Mouse (Mus musculus) myocyte (in vitro differentiated cells): ENCODE data around the gene Gtf2ird2.

Source experiments
- CEBPB ChIP-seq: IDR thresholded peaks from 2 replicates; pipeline ENCODE4 v1.6.1; 2011; ENCODE audit warnings: mild to moderate bottlenecking, moderate library complexity; ENCODE audit not compliant: poor library complexity, insufficient read depth, severe bottlenecking
- E2F4 ChIP-seq: IDR thresholded peaks from one replicate; pipeline ENCODE4 v1.6.1; 2011; ENCODE audit warnings: mild to moderate bottlenecking, control low read depth, moderate library complexity; ENCODE audit not compliant: insufficient read depth
- MAX ChIP-seq: IDR thresholded peaks from one replicate; pipeline ENCODE4 v1.6.1; 2011; ENCODE audit warnings: low read depth, mild to moderate bottlenecking, control low read depth
- MYOD1 ChIP-seq, 3 experiments: IDR thresholded peaks; one replicate each; pipeline ENCODE4 v1.6.1; 2011; ENCODE audit warnings: control low read depth in 2 of 3, low read depth in 2 of 3, mild to moderate bottlenecking in 2 of 3, moderate library complexity in 1 of 3; ENCODE audit not compliant: insufficient read length in 2 of 3, control insufficient read depth in 1 of 3
- POLR2A ChIP-seq: IDR thresholded peaks from one replicate; pipeline ENCODE4 v1.6.1; 2011; ENCODE audit warnings: low read depth, mild to moderate bottlenecking, control low read depth, moderate library complexity; ENCODE audit not compliant: insufficient read length
- TCF12 ChIP-seq: IDR thresholded peaks from one replicate; pipeline ENCODE4 v1.6.1; 2011; ENCODE audit warnings: mild to moderate bottlenecking, control low read depth; ENCODE audit not compliant: poor library complexity, insufficient read depth, severe bottlenecking
- TCF3 ChIP-seq: IDR thresholded peaks from one replicate; pipeline ENCODE4 v1.6.1; 2011; ENCODE audit warnings: low read depth, control low read depth; ENCODE audit not compliant: insufficient read length
- USF1 ChIP-seq: IDR thresholded peaks from one replicate; pipeline ENCODE4 v1.6.1; 2011; ENCODE audit warnings: low read depth, mild to moderate bottlenecking, control low read depth, moderate library complexity

GRCm38 (mm10) chr5:134246146-134246545 is 62.3 kb downstream of the Gtf2ird2 start:
- TF ChIP-seq POLR2A = no peak
- TF ChIP-seq CEBPB = no peak
- TF ChIP-seq USF1 = no peak
- TF ChIP-seq TCF12 = no peak
- no peak for TF ChIP-seq MYOD1 (IDR thresholded peaks at IDR 0.05; ENCODE audit: control insufficient read depth in 1 of 3, insufficient read length in 2 of 3, low read depth in 2 of 3)
- no peak for TF ChIP-seq E2F4
- TF ChIP-seq TCF3 = no peak
- TF ChIP-seq MAX = no peak
